Mouse (Mus musculus): ENCODE measurements around the gene Olfr372.

Gene Olfr372

GRCm38 (mm10) chr8:72099377-72100103 lies 58.5 kb downstream of the Olfr372 start:
- DNase-seq: peak; percentile 34

GRCm38 (mm10) chr8:72105165-72105564 lies 64.1 kb downstream of the Olfr372 start:
- DNase-seq: no peak

- no peak for DNase-seq
Observed at GRCm38 (mm10) chr8:72106740-72107139, 65.7 kb downstream of the Olfr372 start, which contains the start of gene Olfr374. Gene Olfr374, plus strand, starts transcription at chr8:72107040.

All from thymus, postnatal 25 days (tissue).